Mouse (Mus musculus) testis, adult 2 months (tissue): ENCODE results near the gene Rnf2. TPM values are rescaled to one million over a fixed set of nuclear protein-coding genes. Genes with fewer than 3 reads are reported as not detected.

Source experiments
- H3K27ac ChIP-seq: fragments of 200-500 bp; 2 replicates; pipeline ENCODE4 v1.5.1; 2012; ENCODE audit warnings: low read depth, low read length; ENCODE audit not compliant: control insufficient read depth, insufficient read depth
- H3K27me3 ChIP-seq: fragments of 200-500 bp; 2 replicates; pipeline ENCODE4 v1.6.1; 2012; ENCODE audit warnings: mild to moderate bottlenecking, low read length, moderate library complexity; ENCODE audit not compliant: control insufficient read depth, insufficient read depth
- H3K36me3 ChIP-seq: fragments of 200-500 bp; 2 replicates; pipeline ENCODE4 v1.6.1; 2012; ENCODE audit warnings: mild to moderate bottlenecking, low read length; ENCODE audit not compliant: control insufficient read depth, insufficient read depth
- H3K4me1 ChIP-seq: fragments of 200-500 bp; 2 replicates; pipeline ENCODE4 v1.6.1; 2012; ENCODE audit warnings: low read length; ENCODE audit not compliant: control insufficient read depth, insufficient read depth
- H3K4me3 ChIP-seq: fragments of 200-500 bp; 2 replicates; pipeline ENCODE4 v1.5.1; 2012; ENCODE audit warnings: low read depth, mild to moderate bottlenecking, low read length, moderate library complexity, mixed read lengths; ENCODE audit not compliant: control insufficient read depth
- CTCF ChIP-seq: fragments of 200-500 bp; IDR thresholded peaks from 2 replicates; pipeline ENCODE4 v1.5.1; 2012; ENCODE audit warnings: low read depth, mild to moderate bottlenecking, inconsistent platforms, low read length, moderate library complexity; ENCODE audit not compliant: control insufficient read depth, insufficient read depth, insufficient replicate concordance
- POLR2A ChIP-seq: fragments of 200-500 bp; IDR thresholded peaks from 2 replicates; pipeline ENCODE4 v1.6.1; 2012; ENCODE audit warnings: low read depth, mild to moderate bottlenecking, inconsistent platforms, low read length, moderate library complexity; ENCODE audit not compliant: control insufficient read depth
- polyA plus RNA-seq: library from polyadenylated mRNA; depleted of rRNA; stranded (reverse); fragments of >200 nt; gene quantifications from 2 replicates; pipeline ENCODE4 v1.2.3, GENCODE M21; 2012; rRNA removed

Gene Rnf2
- polyA plus RNA-seq: 39.9 and 42.6 TPM in 2 replicates

GRCm38 (mm10) chr1:151500531-151501361, at the start of gene Rnf2:
TSS of gene Rnf2 (minus strand) at chr1:151500955.
- Histone ChIP-seq H3K36me3 (no peaks in the 10 kb centered on the region), H3K4me3 (peak within 1 kb of the TSS; percentile 96), H3K27me3 (no peaks in the 10 kb centered on the region), H3K4me1 (peaks cover 5% of the 10 kb centered on the region), H3K27ac (peak within 1 kb of the TSS; percentile 95)
- peak; percentile 78; the same call in 1 of the 2 replicates for TF ChIP-seq POLR2A
- no peak for TF ChIP-seq CTCF

- H3K36me3 ChIP-seq: no peaks in the 10 kb centered on the region
- TF ChIP-seq POLR2A (no peak), CTCF (no peak)
- peak overlapping the region; percentile 52 for H3K27ac ChIP-seq
- H3K27me3 ChIP-seq: no peaks in the 10 kb centered on the region
- no peaks in the 10 kb centered on the region for H3K4me1 ChIP-seq
- H3K4me3 ChIP-seq: peak overlapping the region; percentile 7
Observed at GRCm38 (mm10) chr1:151549794-151550193, 49.0 kb upstream of the Rnf2 start.

- Histone ChIP-seq H3K36me3 (no peaks in the 10 kb centered on the region), H3K4me1 (no peaks in the 10 kb centered on the region), H3K27me3 (no peaks in the 10 kb centered on the region), H3K4me3 (no peak overlapping the region; the same call in 1 of the 2 replicates), H3K27ac (no peak overlapping the region)
- TF ChIP-seq POLR2A (no peak), CTCF (no peak)
Observed at GRCm38 (mm10) chr1:151548896-151549610, 48.3 kb upstream of the Rnf2 start.

GRCm38 (mm10) chr1:151545571-151545970, 44.8 kb upstream of the Rnf2 start:
- no peak for TF ChIP-seq CTCF
- Histone ChIP-seq H3K4me3 (no peak overlapping the region), H3K27ac (no peak overlapping the region), H3K4me1 (no peaks in the 10 kb centered on the region), H3K36me3 (no peaks in the 10 kb centered on the region), H3K27me3 (no peaks in the 10 kb centered on the region)

- TF ChIP-seq POLR2A: no peak
- no peak for TF ChIP-seq CTCF
- H3K27me3 ChIP-seq: no peaks in the 10 kb centered on the region
- H3K4me1 ChIP-seq: no peaks in the 10 kb centered on the region
- no peaks in the 10 kb centered on the region for H3K36me3 ChIP-seq
- no peak overlapping the region for H3K4me3 ChIP-seq
- no peak overlapping the region for H3K27ac ChIP-seq
Observed at GRCm38 (mm10) chr1:151544581-151544980, 43.8 kb upstream of the Rnf2 start.

GRCm38 (mm10) chr1:151543796-151544477, 43.2 kb upstream of the Rnf2 start:
- Histone ChIP-seq H3K4me3 (no peak overlapping the region), H3K36me3 (no peaks in the 10 kb centered on the region), H3K4me1 (no peaks in the 10 kb centered on the region), H3K27me3 (no peaks in the 10 kb centered on the region), H3K27ac (no peak overlapping the region)
- TF ChIP-seq POLR2A (no peak), CTCF (no peak)

- Histone ChIP-seq H3K27me3 (no peaks in the 10 kb centered on the region), H3K4me3 (no peak overlapping the region), H3K27ac (no peak overlapping the region), H3K4me1 (no peaks in the 10 kb centered on the region), H3K36me3 (no peaks in the 10 kb centered on the region)
- TF ChIP-seq CTCF: no peak
- TF ChIP-seq POLR2A: no peak
Observed at GRCm38 (mm10) chr1:151526701-151527100, 25.9 kb upstream of the Rnf2 start.
